Mouse (Mus musculus) embryo, embryonic 9.5 days (tissue): ENCODE measurements at regions not wholly inside any gene's neighbourhood (a gene's known extent, or its start where the extent isn't known, plus 50 kb on each side); places are given as distances from the start of the nearest gene placed in this dataset.
A peak's percentile ranks its signal among the peaks of the same experiment; 100 is the strongest.

Source experiments
- DNase-seq: peaks from one replicate; pipeline ENCODE4 v3.0.0-alpha.2; 2017; ENCODE audit errors: extremely low spot score

DNA sequence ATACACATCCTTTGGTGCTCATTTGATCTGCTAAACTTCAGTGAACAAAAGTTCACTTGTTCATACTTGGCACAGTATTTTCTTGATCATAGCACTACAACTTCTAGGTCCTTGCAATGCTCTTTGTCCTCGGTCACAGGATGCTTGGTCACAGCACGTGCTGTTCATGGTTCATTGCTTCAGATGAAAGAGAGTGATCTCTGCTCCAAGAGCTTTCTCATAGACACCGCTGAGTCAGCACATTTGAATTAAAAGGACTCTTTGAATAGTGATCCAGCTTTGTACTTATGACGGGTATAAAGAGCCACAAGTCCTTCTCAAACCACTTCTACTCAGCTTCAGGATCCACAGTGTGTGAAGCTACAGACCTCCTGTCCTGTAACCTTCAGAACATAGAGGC is 649.3 kb upstream of the Arrdc4 start:
- DNase-seq, result peak; percentile 21

DNA sequence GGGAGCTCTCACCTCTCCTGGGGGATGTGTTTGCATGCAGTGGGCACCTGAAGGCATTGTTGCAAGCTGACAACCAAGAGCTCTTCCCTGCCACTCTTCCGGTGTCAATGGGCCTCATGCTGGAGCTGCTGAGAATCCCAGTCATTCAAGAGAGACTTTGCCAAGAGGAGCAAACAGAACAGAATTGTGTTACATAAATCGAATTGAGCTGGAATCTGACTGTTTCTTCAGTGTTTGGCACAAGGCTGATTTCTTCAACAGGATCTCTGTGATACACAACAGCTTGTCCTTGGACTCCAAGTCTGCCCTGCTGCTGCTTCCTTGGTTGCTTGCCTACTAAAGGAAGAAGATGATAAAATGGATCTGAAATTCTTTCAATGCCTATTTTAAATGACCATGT is 647.8 kb upstream of the Arrdc4 start:
- no peak for DNase-seq
